In genomic region chr2:164512121-164512909, GRCm38 (mm10) we compare ENCODE assay signal across 15 mouse cellular contexts. TPM values are rescaled to one million over a fixed set of nuclear protein-coding genes. Genes with fewer than 3 reads are reported as not detected.
DNase-seq lines count a peak whose midpoint lies in the region; ATAC-seq lines count a peak whose summit lies in the region.
"Had no signal": no experiment of that assay in that cellular context is flagged by ENCODE, and none has a peak within 500 bp of the region (broad histone marks: within the 10 kb centered on the region; RNA-seq: fewer than 3 reads in every experiment).

No protein-coding gene starts in this region.

- ATAC-seq in heart, embryonic 15.5 days (replicated peaks; ENCODE audit: insufficient number of reproducible peaks, insufficient read depth, low FRiP score, low read depth) = no peak
- 0 out of 2 replicates have a peak, but pooled peaks have one; percentile 19 for ATAC-seq in liver, embryonic 15.5 days (ENCODE audit: insufficient read depth)

- H3K36me3 ChIP-seq in heart, embryonic 10.5 days = peaks cover 14% of the 10 kb centered on the region; the same call in 1 of the 2 replicates
- peaks cover under 1% of the 10 kb centered on the region; the same call in 1 of the 2 replicates for H3K36me3 ChIP-seq in heart, embryonic 15.5 days
- H3K36me3 ChIP-seq in liver, embryonic 15.5 days (replicated peaks) = no peaks in the 10 kb centered on the region

- H3K27ac ChIP-seq in heart, embryonic 10.5 days = 0 out of 2 replicates have a peak overlapping the region, but pooled peaks have one; percentile 29
- peak overlapping the region; percentile 40; the same call in 1 of the 2 replicates for H3K27ac ChIP-seq in heart, embryonic 15.5 days
- no peak overlapping the region for H3K27ac ChIP-seq in liver, embryonic 15.5 days (replicated peaks)

- DNase-seq in heart, embryonic 10.5 days (ENCODE audit: low spot score) = no peak
- no peak for DNase-seq in heart, postnatal 10 days
- peak; percentile 12 for DNase-seq in retina, embryonic 14.5 days (ENCODE audit: low spot score)
- DNase-seq in testis, postnatal 14 days (ENCODE audit: low spot score) = no peak
- DNase-seq in left cerebral cortex, postnatal 4 days = no peak
- no peak for DNase-seq in urinary bladder, postnatal 10 days (ENCODE audit: low spot score)
- DNase-seq: cerebellum, postnatal 14 days; right cerebral cortex, adult 18-20 months had no signal

- no peak overlapping the region for H3K4me2 ChIP-seq in heart, embryonic 15.5 days
- no peak overlapping the region for H3K4me2 ChIP-seq in liver, embryonic 15.5 days

- no peaks in the 10 kb centered on the region for H3K9me3 ChIP-seq in heart, embryonic 10.5 days
- no peaks in the 10 kb centered on the region for H3K9me3 ChIP-seq in heart, embryonic 15.5 days (replicated peaks)
- H3K9me3 ChIP-seq in liver, embryonic 15.5 days (replicated peaks) = no peaks in the 10 kb centered on the region

- no peak overlapping the region for H3K9ac ChIP-seq in heart, embryonic 15.5 days
- no peak overlapping the region for H3K9ac ChIP-seq in liver, embryonic 15.5 days

- H3K4me1 ChIP-seq in heart, embryonic 10.5 days = peaks cover 13% of the 10 kb centered on the region; the same call in 1 of the 2 replicates
- peaks cover 6% of the 10 kb centered on the region; the same call in 1 of the 2 replicates for H3K4me1 ChIP-seq in heart, embryonic 15.5 days (replicated peaks)
- peaks cover 8% of the 10 kb centered on the region for H3K4me1 ChIP-seq in liver, embryonic 15.5 days (replicated peaks)

- intact Hi-C loops in heart, postnatal 10 days (cut with DNase I) = no loop called here
- intact Hi-C loops in left cerebral cortex, postnatal 4 days (cut with DNase I) = no loop called here

- H3K27me3 ChIP-seq in heart, embryonic 10.5 days (ENCODE audit: insufficient read depth, poor library complexity, severe bottlenecking) = no peaks in the 10 kb centered on the region
- H3K27me3 ChIP-seq in heart, embryonic 15.5 days = no peaks in the 10 kb centered on the region
- H3K27me3 ChIP-seq in liver, embryonic 15.5 days = no peaks in the 10 kb centered on the region

- H3K4me3 ChIP-seq in heart, embryonic 10.5 days = no peak overlapping the region
- no peak overlapping the region for H3K4me3 ChIP-seq in heart, embryonic 15.5 days
- H3K4me3 ChIP-seq in liver, embryonic 15.5 days (replicated peaks) = no peak overlapping the region

- WGBS in heart, embryonic 10.5 days = 59% methylated on average over 11 of the region's 14 CpGs
- 53% methylated on average over 11 of the region's 14 CpGs for WGBS in heart, embryonic 15.5 days
- 37% methylated on average over 12 of the region's 14 CpGs for WGBS in liver, embryonic 15.5 days (ENCODE audit: insufficient replicate concordance)

RNA-seq across cellular contexts. Expression of gene Pigt, which starts 15.0 kb away (rescaled TPM):
- 51.0 and 59.1 TPM in 2 replicates for polyA plus RNA-seq in heart, embryonic 10.5 days (2016; fragmentation: Nextera tagmentation; extraction: Ambion mirVana)
- 10 to 100 TPM; 56.4 to 56.8 TPM for total RNA-seq in heart, postnatal 10 days (2021)
- polyA plus RNA-seq in heart, embryonic 15.5 days (2015; fragmentation: Nextera tagmentation; extraction: Ambion mirVana) = 42.1 and 54.1 TPM in 2 replicates
- 23.6 and 25.9 TPM in 2 replicates for polyA plus RNA-seq in liver, embryonic 15.5 days (2015; fragmentation: Nextera tagmentation; extraction: Ambion mirVana)
- total RNA-seq in left cerebral cortex, postnatal 4 days (2021) = 100 to 1,000 TPM; 109 to 113 TPM

RNA-seq across cellular contexts. Expression of gene Dbndd2, which starts 26.4 kb away (rescaled TPM):
- polyA plus RNA-seq in heart, embryonic 10.5 days (2016; fragmentation: Nextera tagmentation; extraction: Ambion mirVana) = 7.4 and 16.5 TPM in 2 replicates
- total RNA-seq in heart, postnatal 10 days (2021) = 10 to 100 TPM; 17.1 to 18.9 TPM
- 8.6 and 16.5 TPM in 2 replicates for polyA plus RNA-seq in heart, embryonic 15.5 days (2015; fragmentation: Nextera tagmentation; extraction: Ambion mirVana)
- polyA plus RNA-seq in liver, embryonic 15.5 days (2015; fragmentation: Nextera tagmentation; extraction: Ambion mirVana) = 2.2 and 6.2 TPM in 2 replicates
- total RNA-seq in left cerebral cortex, postnatal 4 days (2021) = 10 to 100 TPM; 32.6 to 33.5 TPM

RNA-seq across cellular contexts. Expression of gene Trp53tg5, which starts 38.8 kb away (rescaled TPM):
- polyA plus RNA-seq in heart, embryonic 10.5 days (2016; fragmentation: Nextera tagmentation; extraction: Ambion mirVana) = not detected in 2 replicates
- total RNA-seq in heart, postnatal 10 days (2021) = not detected
- polyA plus RNA-seq in heart, embryonic 15.5 days (2015; fragmentation: Nextera tagmentation; extraction: Ambion mirVana) = not detected in 2 replicates
- not detected in 2 replicates for polyA plus RNA-seq in liver, embryonic 15.5 days (2015; fragmentation: Nextera tagmentation; extraction: Ambion mirVana)
- total RNA-seq in left cerebral cortex, postnatal 4 days (2021) = not detected
- total RNA-seq: adrenal gland, postnatal 4 days; layer of hippocampus, postnatal 25 days; monocyte, adult 5-6 weeks had no signal
- polyA plus RNA-seq: embryonic facial prominence, embryonic 14.5 days; liver, embryonic 16.5 days had no signal

RNA-seq across cellular contexts. Expression of gene Wfdc2, which starts 49.9 kb away (rescaled TPM):
- 11.1 and 28.0 TPM in 2 replicates for polyA plus RNA-seq in heart, embryonic 10.5 days (2016; fragmentation: Nextera tagmentation; extraction: Ambion mirVana)
- total RNA-seq in heart, postnatal 10 days (2021) = 1 to 10 TPM in 1 of 2 experiments, under 1 TPM in 1; 0.84 to 1.0 TPM
- polyA plus RNA-seq in heart, embryonic 15.5 days (2015; fragmentation: Nextera tagmentation; extraction: Ambion mirVana) = 10.0 and 39.8 TPM in 2 replicates
- 1.7 TPM in 2 replicates for polyA plus RNA-seq in liver, embryonic 15.5 days (2015; fragmentation: Nextera tagmentation; extraction: Ambion mirVana)
- total RNA-seq in left cerebral cortex, postnatal 4 days (2021) = 1 to 10 TPM in 1 of 2 experiments, not detected in 1; 2.1 TPM
- total RNA-seq: monocyte, adult 5-6 weeks had no signal

RNA-seq across cellular contexts. Expression of gene Gm20458, which starts 51.5 kb away (rescaled TPM):
- 10.3 and 11.7 TPM in 2 replicates for polyA plus RNA-seq in heart, embryonic 10.5 days (2016; fragmentation: Nextera tagmentation; extraction: Ambion mirVana)
- 1 to 10 TPM; 5.5 to 7.4 TPM for total RNA-seq in heart, postnatal 10 days (2021)
- 10.5 and 13.5 TPM in 2 replicates for polyA plus RNA-seq in heart, embryonic 15.5 days (2015; fragmentation: Nextera tagmentation; extraction: Ambion mirVana)
- 5.0 TPM in 1 of 2 replicates, not detected in the other for polyA plus RNA-seq in liver, embryonic 15.5 days (2015; fragmentation: Nextera tagmentation; extraction: Ambion mirVana)
- 1 to 10 TPM in 1 of 2 experiments, not detected in 1; 2.9 TPM for total RNA-seq in left cerebral cortex, postnatal 4 days (2021)
- total RNA-seq: monocyte, adult 5-6 weeks had no signal
